Mouse (Mus musculus) liver, embryonic 14.5 days (tissue): ENCODE measurements at regions not wholly inside any gene's neighbourhood (a gene's known extent, or its start where the extent isn't known, plus 50 kb on each side); places are given as distances from the start of the nearest gene placed in this dataset.

ENCODE experiments used
- CTCF ChIP-seq: IDR thresholded peaks from 2 replicates; pipeline ENCODE4 v1.5.1; 2016; ENCODE audit warnings: antibody characterized with exemption, low read depth, control low read depth
- EP300 ChIP-seq: IDR thresholded peaks from 2 replicates; pipeline ENCODE4 v1.6.1; 2016; ENCODE audit warnings: antibody characterized with exemption, low read depth

DNA sequence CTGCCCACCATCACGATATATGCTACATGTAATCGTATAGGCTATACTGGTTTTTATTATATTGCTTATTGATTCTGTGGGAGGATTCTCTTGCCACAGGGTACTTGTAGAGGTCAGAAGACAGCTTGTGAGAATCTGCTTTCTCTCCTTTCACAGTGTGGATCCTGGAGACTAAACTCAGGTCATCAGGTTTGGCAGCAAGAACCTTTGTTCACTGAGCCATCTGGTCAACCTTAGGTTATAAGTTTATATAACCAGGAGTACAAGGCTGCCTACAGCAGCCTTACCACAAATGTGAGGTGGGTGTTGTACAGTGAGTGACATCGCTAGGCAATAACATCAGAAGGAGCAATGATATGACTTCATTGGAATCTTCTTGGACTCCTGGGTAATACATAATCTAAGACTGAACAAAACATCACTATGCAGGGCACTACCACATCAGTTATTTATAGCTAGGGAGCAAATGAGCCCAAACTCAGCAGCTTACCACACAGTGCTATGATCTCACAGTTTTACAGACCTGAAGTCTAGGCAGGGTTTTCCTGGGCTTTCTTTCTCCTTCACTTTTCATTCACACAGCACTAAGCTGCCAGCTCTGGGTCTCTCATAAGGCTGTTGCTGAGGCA is 89.0 kb downstream of the Gm815 start:
- TF ChIP-seq CTCF: no peak
- TF ChIP-seq EP300: no peak
